Mouse (Mus musculus) CH12.LX (cell line): ENCODE results near the gene Dcaf15. TPM values are rescaled to one million over a fixed set of nuclear protein-coding genes. Genes with fewer than 3 reads are reported as not detected.

Experiments
- DNase-seq: peaks from one replicate; pipeline ENCODE4 v3.0.0-alpha.2; 2013; ENCODE audit errors: extremely low read depth
- H3K27ac ChIP-seq: 2 replicates; pipeline ENCODE4 v1.5.1; 2012; ENCODE audit warnings: low read depth, mild to moderate bottlenecking, control low read depth, moderate library complexity; ENCODE audit not compliant: insufficient read depth
- H3K27me3 ChIP-seq: replicated peaks from 2 replicates; pipeline ENCODE3; 2012; ENCODE audit warnings: inconsistent platforms
- H3K36me3 ChIP-seq, 2 experiments: replicated peaks in 1 of 2; 2 replicates each; pipeline versions ENCODE3 to v1.6.1; 2012; ENCODE audit warnings: inconsistent platforms in 1 of 2, low read length in 1 of 2, mild to moderate bottlenecking in 1 of 2, mixed read lengths in 1 of 2, moderate library complexity in 1 of 2; ENCODE audit not compliant: control insufficient read depth in 1 of 2, insufficient read depth in 1 of 2
- H3K4me1 ChIP-seq, 2 experiments: 2 replicates each; pipeline ENCODE4 v1.6.1; 2012; ENCODE audit warnings: inconsistent platforms in 1 of 2, moderate library complexity in 1 of 2; ENCODE audit not compliant: insufficient read depth in 2 of 2, control insufficient read depth in 1 of 2
- H3K4me2 ChIP-seq: 2 replicates; pipeline ENCODE4 v1.6.1; 2012; ENCODE audit warnings: low read depth, mild to moderate bottlenecking, control low read depth; ENCODE audit not compliant: poor library complexity, insufficient read depth, severe bottlenecking
- H3K4me3 ChIP-seq, 3 experiments: fragments of 150-350 bp in 1 of 3; sonication (generic) in 1 of 3; replicated peaks in 1 of 3; 2 replicates each; pipeline versions ENCODE3 to v1.5.1; 2011 to 2012; ENCODE audit warnings: low read depth in 2 of 3, low read length in 2 of 3, mild to moderate bottlenecking in 2 of 3, moderate library complexity in 2 of 3, control low read depth in 1 of 3, improper control_type of control experiment in 1 of 3, inconsistent platforms in 1 of 3, mixed read lengths in 1 of 3; ENCODE audit not compliant: poor library complexity in 1 of 3
- H3K79me2 ChIP-seq: replicated peaks from 2 replicates; pipeline ENCODE4 v1.6.1; 2012; ENCODE audit warnings: mild to moderate bottlenecking, moderate library complexity; ENCODE audit not compliant: control insufficient read depth, poor library complexity, insufficient read depth, severe bottlenecking; ENCODE audit errors: extremely low read depth
- H3K9ac ChIP-seq: 2 replicates; pipeline ENCODE4 v1.6.1; 2012; ENCODE audit warnings: low read depth, mild to moderate bottlenecking, control low read depth, moderate library complexity; ENCODE audit not compliant: insufficient read depth
- H3K9me3 ChIP-seq: replicated peaks from 2 replicates; pipeline ENCODE3; 2012; ENCODE audit warnings: low read length, inconsistent platforms, mixed read lengths
- BHLHE40 ChIP-seq: IDR thresholded peaks from 2 replicates; pipeline ENCODE4 v1.6.1; 2011; ENCODE audit warnings: mild to moderate bottlenecking, low read depth, low read length, improper control_type of control experiment
- CHD1 ChIP-seq: IDR thresholded peaks from 2 replicates; pipeline ENCODE4 v1.6.1; 2012; ENCODE audit warnings: low read depth, low read length, improper control_type of control experiment, inconsistent platforms
- CTCF ChIP-seq, 2 experiments: IDR thresholded peaks in 1 of 2; conservative IDR thresholded peaks in 1 of 2; 2 replicates each; pipeline ENCODE4 v1.5.1; 2011 to 2012; ENCODE audit warnings: low read depth in 2 of 2, low read length in 2 of 2, improper control_type of control experiment in 1 of 2, inconsistent platforms in 1 of 2, mild to moderate bottlenecking in 1 of 2, moderate library complexity in 1 of 2
- E2F4 ChIP-seq: IDR thresholded peaks from 2 replicates; pipeline ENCODE4 v1.6.1; 2011; ENCODE audit warnings: low read depth, low read length, improper control_type of control experiment; ENCODE audit not compliant: insufficient replicate concordance
- ETS1 ChIP-seq: conservative IDR thresholded peaks from 2 replicates; pipeline ENCODE4 v1.6.1; 2012; ENCODE audit warnings: low read depth, mild to moderate bottlenecking, inconsistent platforms, low read length, improper control_type of control experiment, moderate library complexity
- IRF4 ChIP-seq: IDR thresholded peaks from 2 replicates; pipeline ENCODE4 v1.6.1; 2014; ENCODE audit warnings: low read depth, mild to moderate bottlenecking, inconsistent platforms, low read length, improper control_type of control experiment
- JUN ChIP-seq: IDR thresholded peaks from 2 replicates; pipeline ENCODE4 v1.6.1; 2011; ENCODE audit warnings: low read depth, mild to moderate bottlenecking, low read length, improper control_type of control experiment, moderate library complexity; ENCODE audit not compliant: insufficient read depth
- KAT2A ChIP-seq: IDR thresholded peaks from 2 replicates; pipeline ENCODE4 v1.6.1; 2012; ENCODE audit warnings: low read length, improper control_type of control experiment, inconsistent platforms; ENCODE audit not compliant: insufficient replicate concordance
- MAZ ChIP-seq: IDR thresholded peaks from 2 replicates; pipeline ENCODE4 v1.6.1; 2012; ENCODE audit warnings: low read depth, mild to moderate bottlenecking, inconsistent platforms, low read length, improper control_type of control experiment, moderate library complexity
- MEF2A ChIP-seq: IDR thresholded peaks from 2 replicates; pipeline ENCODE4 v1.6.1; 2014; ENCODE audit warnings: low read depth, mild to moderate bottlenecking, inconsistent platforms, low read length, improper control_type of control experiment, borderline replicate concordance
- MYC ChIP-seq: IDR thresholded peaks from 2 replicates; pipeline ENCODE4 v1.6.1; 2011; ENCODE audit warnings: low read depth, mild to moderate bottlenecking, improper control_type of control experiment, low read length
- POLR2A ChIP-seq: IDR thresholded peaks from 2 replicates; pipeline ENCODE4 v1.6.1; 2011; ENCODE audit warnings: low read depth, mild to moderate bottlenecking, improper control_type of control experiment, low read length
- RAD21 ChIP-seq: IDR thresholded peaks from 2 replicates; pipeline ENCODE4 v1.6.1; 2011; ENCODE audit warnings: low read depth, mild to moderate bottlenecking, low read length, improper control_type of control experiment, moderate library complexity
- RCOR1 ChIP-seq: conservative IDR thresholded peaks from 2 replicates; pipeline ENCODE4 v1.6.1; 2012; ENCODE audit warnings: low read depth, mild to moderate bottlenecking, inconsistent platforms, low read length, improper control_type of control experiment
- SIN3A ChIP-seq: IDR thresholded peaks from 2 replicates; pipeline ENCODE4 v1.6.1; 2012; ENCODE audit warnings: low read length, improper control_type of control experiment, inconsistent platforms
- SMC3 ChIP-seq: IDR thresholded peaks from 2 replicates; pipeline ENCODE4 v1.6.1; 2011; ENCODE audit warnings: low read depth, low read length, improper control_type of control experiment
- TBP ChIP-seq: conservative IDR thresholded peaks from 2 replicates; pipeline ENCODE4 v1.6.1; 2011; ENCODE audit warnings: low read depth, low read length, improper control_type of control experiment
- TCF12 ChIP-seq: IDR thresholded peaks from 2 replicates; pipeline ENCODE4 v1.6.1; 2014; ENCODE audit warnings: low read depth, mild to moderate bottlenecking, inconsistent platforms, low read length, improper control_type of control experiment
- UBTF ChIP-seq: IDR thresholded peaks from 2 replicates; pipeline ENCODE4 v1.6.1; 2012; ENCODE audit warnings: low read depth, mild to moderate bottlenecking, inconsistent platforms, low read length, improper control_type of control experiment, moderate library complexity
- USF1 ChIP-seq: IDR thresholded peaks from 2 replicates; pipeline ENCODE4 v1.6.1; 2014; ENCODE audit warnings: low read depth, mild to moderate bottlenecking, inconsistent platforms, low read length, improper control_type of control experiment
- ZC3H11A ChIP-seq: IDR thresholded peaks from 2 replicates; pipeline ENCODE4 v1.6.1; 2012; ENCODE audit warnings: low read depth, mild to moderate bottlenecking, inconsistent platforms, low read length, improper control_type of control experiment
- ZKSCAN1 ChIP-seq: IDR thresholded peaks from 2 replicates; pipeline ENCODE4 v1.6.1; 2012; ENCODE audit warnings: low read depth, inconsistent platforms, low read length, improper control_type of control experiment, borderline replicate concordance
- ZMIZ1 ChIP-seq: IDR thresholded peaks from 2 replicates; pipeline ENCODE4 v1.6.1; 2012; ENCODE audit warnings: low read depth, mild to moderate bottlenecking, inconsistent platforms, low read length, improper control_type of control experiment
- dilution Hi-C: fragments of 300-500 bp; cut with MboI; formaldehyde crosslinking; loops from 2 replicates; pipeline ENCODE4 v1.14.3; 2020; ENCODE audit warnings: low sequenced_read_pairs; ENCODE audit not compliant: extremely low pct_unique_long_range_greater_than_20kb, extremely low pct_ligation_motif_present
- in situ Hi-C: fragments of 300-500 bp; cut with MboI; formaldehyde crosslinking; loops from 3 replicates; pipeline ENCODE4 v1.14.3; 2019; ENCODE audit warnings: low sequenced_read_pairs, low pct_ligation_motif_present, low pct_unique_long_range_greater_than_20kb, mixed read lengths
- polyA plus RNA-seq: library from polyadenylated mRNA; unstranded; fragments of >175 nt; gene quantifications from 2 replicates; pipeline ENCODE4 v1.2.1, GENCODE M21; 2012; ENCODE audit warnings: low read depth; ENCODE audit not compliant: insufficient read length
- total RNA-seq, 2 experiments: library from RNA; depleted of rRNA; stranded (reverse); fragments of 300-350 nt in 1 of 2; fragments of >200 nt in 1 of 2; gene quantifications; 2 replicates each; pipeline ENCODE4 v1.2.3; 2012 to 2014

Gene Dcaf15
- total and polyA plus RNA-seq, 3 experiments, result 39.3 to 50.7 (median 47.9) TPM

GRCm38 (mm10) chr8:84130806-84131205 is 26.2 kb upstream of the Dcaf15 start:
- Histone ChIP-seq H3K36me3 (peaks cover 36 to 69% of the 10 kb centered on the region in 2 experiments), H3K9ac (no peak overlapping the region), H3K79me2 (no peaks in the 10 kb centered on the region)
- no peak for DNase-seq
- in situ Hi-C loops, result no loop called here
- TF ChIP-seq MYC, result no peak
- TF ChIP-seq, all 38 proteins: peak for 0
- Histone ChIP-seq H3K9me3 (no peaks in the 10 kb centered on the region), H3K4me2 (no peak overlapping the region), H3K27me3 (no peaks in the 10 kb centered on the region), H3K27ac (no peak overlapping the region), H3K4me3 (no peak overlapping the region), H3K4me1 (peaks cover 24 to 44% of the 10 kb centered on the region in 2 experiments)
- dilution Hi-C loops, result no loop called here

GRCm38 (mm10) chr8:84128277-84128676 is 23.7 kb upstream of the Dcaf15 start:
- H3K36me3 ChIP-seq, result peaks cover 13 to 43% of the 10 kb centered on the region in 2 experiments
- TF ChIP-seq SMC3, result peak; percentile 34
- no peak for TF ChIP-seq TBP
- peak in 1 of 2 experiments; percentile 44; a peak in 2 of 4 replicates for TF ChIP-seq CTCF (conservative IDR thresholded peaks at IDR 0.05 in 1 of 2, IDR thresholded peaks at IDR 0.05 in 1 of 2; ENCODE audit: low read depth in 2 of 2, low read length in 2 of 2)
- TF ChIP-seq RAD21, result peak; percentile 44
- TF ChIP-seq JUN, result no peak
- no peaks in the 10 kb centered on the region for H3K27me3 ChIP-seq
- in situ Hi-C loops, result no loop called here
- no peaks in the 10 kb centered on the region for H3K79me2 ChIP-seq
- H3K4me1 ChIP-seq, result peaks cover 27 to 51% of the 10 kb centered on the region in 2 experiments
- no peak overlapping the region for H3K27ac ChIP-seq
- H3K9ac ChIP-seq, result no peak overlapping the region
- dilution Hi-C loops, result no loop called here
- DNase-seq, result no peak
- no peak overlapping the region for H3K4me3 ChIP-seq
- H3K9me3 ChIP-seq, result no peaks in the 10 kb centered on the region
- H3K4me2 ChIP-seq, result no peak overlapping the region

DNA sequence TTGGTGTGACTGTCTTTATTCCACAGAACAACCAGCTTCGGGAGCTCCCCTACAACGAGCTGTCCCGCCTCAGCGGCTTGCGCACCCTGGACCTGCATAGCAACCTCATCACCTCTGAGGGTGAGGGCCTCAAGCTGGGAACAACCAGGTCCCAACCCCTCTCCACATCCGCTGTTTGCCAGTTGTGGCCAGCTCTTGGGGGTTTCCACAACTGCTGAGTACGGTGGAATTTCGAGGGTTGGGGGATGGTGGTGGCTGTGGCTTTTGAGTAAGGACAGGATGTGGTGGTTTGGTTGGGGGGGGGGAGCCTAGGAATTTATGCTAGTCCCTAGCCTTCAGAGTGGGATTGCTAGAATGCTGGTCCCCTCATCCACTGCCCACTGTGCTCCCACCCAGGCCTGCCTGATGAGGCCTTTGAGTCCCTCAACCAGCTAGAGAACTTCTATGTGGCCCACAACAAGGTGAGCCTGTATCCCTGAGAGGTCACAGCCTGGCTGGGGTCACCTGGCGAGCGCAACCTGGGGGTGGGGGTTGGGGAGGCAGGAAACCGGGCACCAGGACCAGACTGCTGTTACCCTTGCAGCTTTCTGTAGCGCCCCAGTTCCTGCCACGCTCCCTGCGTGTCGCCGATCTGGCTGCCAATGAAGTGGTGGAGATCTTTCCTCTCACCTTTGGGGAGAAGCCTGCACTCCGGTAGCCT is 22.8 kb upstream of the Dcaf15 start:
- Histone ChIP-seq H3K4me3 (peak overlapping the region in 1 of 3 experiments; percentile 17), H3K27me3 (no peaks in the 10 kb centered on the region), H3K4me1 (peaks cover 27 to 45% of the 10 kb centered on the region in 2 experiments), H3K4me2 (peak overlapping the region; percentile 30), H3K79me2 (no peaks in the 10 kb centered on the region), H3K27ac (peak overlapping the region; percentile 43), H3K9ac (no peak overlapping the region), H3K36me3 (peaks cover 4 to 34% of the 10 kb centered on the region in 2 experiments), H3K9me3 (no peaks in the 10 kb centered on the region)
- dilution Hi-C loops, result no loop called here
- DNase-seq, result peak; percentile 80
- in situ Hi-C loops, result no loop called here
- TF ChIP-seq KAT2A (no peak), IRF4 (peak; percentile 21; the same call in 1 of the 2 replicates), MYC (no peak), RCOR1 (no peak), JUN (no peak), RAD21 (no peak; the same call in 1 of the 2 replicates), ZC3H11A (no peak), BHLHE40 (peak; percentile 22; the same call in 1 of the 2 replicates), MEF2A (no peak; the same call in 1 of the 2 replicates), ZKSCAN1 (no peak), TCF12 (no peak; the same call in 1 of the 2 replicates), ZMIZ1 (0 out of 2 replicates have a peak, but pooled peaks have one; percentile 44), CTCF (conservative IDR thresholded peaks at IDR 0.05 in 1 of 2, IDR thresholded peaks at IDR 0.05 in 1 of 2; ENCODE audit: low read depth in 2 of 2, low read length in 2 of 2) (no peak), CHD1 (no peak), ETS1 (peak; percentile 48), MAZ (peak; percentile 53; the same call in 1 of the 2 replicates), SIN3A (0 out of 2 replicates have a peak, but pooled peaks have one; percentile 51), TBP (no peak), POLR2A (no peak), USF1 (no peak), E2F4 (no peak), UBTF (no peak)
